Mouse (Mus musculus): ENCODE results near the gene Rnf151.

Rnf151 gene

GRCm38 (mm10) chr17:24717943-24718342, at the start of gene Rnf151, which contains the start of gene Rps2:
Gene Rnf151, minus strand, starts transcription at chr17:24718063.
Gene Rps2, plus strand, starts transcription at chr17:24718116.
- no peak for DNase-seq (ENCODE audit: low read depth)

GRCm38 (mm10) chr17:24766266-24766875, 48.5 kb upstream of the Rnf151 start:
- no peak for DNase-seq (ENCODE audit: low read depth)

GRCm38 (mm10) chr17:24765016-24765905, 47.4 kb upstream of the Rnf151 start:
- no peak for DNase-seq (ENCODE audit: low read depth)

GRCm38 (mm10) chr17:24761121-24761520, 43.3 kb upstream of the Rnf151 start:
- DNase-seq (ENCODE audit: low read depth), result no peak

GRCm38 (mm10) chr17:24757394-24757793, 39.5 kb upstream of the Rnf151 start:
- DNase-seq (ENCODE audit: low read depth), result no peak

GRCm38 (mm10) chr17:24752415-24753394, 34.8 kb upstream of the Rnf151 start, which contains the start of gene Hs3st6:
Gene Hs3st6, plus strand, starts transcription at chr17:24752988.
- no peak for DNase-seq (ENCODE audit: low read depth)

GRCm38 (mm10) chr17:24751528-24751927, 33.7 kb upstream of the Rnf151 start:
- no peak for DNase-seq (ENCODE audit: low read depth)

- no peak for DNase-seq (ENCODE audit: low read depth)
These were observed 29.1 kb upstream of the Rnf151 start for GRCm38 (mm10) chr17:24746986-24747385.

- DNase-seq (ENCODE audit: low read depth), result peak; percentile 90
These were observed 27.9 kb upstream of the Rnf151 start for GRCm38 (mm10) chr17:24745526-24746497.

- DNase-seq (ENCODE audit: low read depth), result no peak
These were observed 26.5 kb upstream of the Rnf151 start for GRCm38 (mm10) chr17:24744381-24744780.

- no peak for DNase-seq (ENCODE audit: low read depth)
These were observed 26.0 kb upstream of the Rnf151 start for GRCm38 (mm10) chr17:24743896-24744295.

GRCm38 (mm10) chr17:24742307-24742706, 24.4 kb upstream of the Rnf151 start:
- DNase-seq (ENCODE audit: low read depth), result no peak

GRCm38 (mm10) chr17:24739926-24740325, 22.1 kb upstream of the Rnf151 start:
- DNase-seq (ENCODE audit: low read depth), result no peak

GRCm38 (mm10) chr17:24738238-24738637, 20.4 kb upstream of the Rnf151 start:
- no peak for DNase-seq (ENCODE audit: low read depth)

- no peak for DNase-seq (ENCODE audit: low read depth)
These were observed 19.4 kb upstream of the Rnf151 start for GRCm38 (mm10) chr17:24737135-24737810.

GRCm38 (mm10) chr17:24736330-24737051, 18.6 kb upstream of the Rnf151 start, which contains the start of gene Msrb1:
Gene Msrb1, plus strand, starts transcription at chr17:24736642.
- DNase-seq (ENCODE audit: low read depth), result peak; percentile 99

GRCm38 (mm10) chr17:24735446-24735845, 17.6 kb upstream of the Rnf151 start:
- DNase-seq (ENCODE audit: low read depth), result no peak

GRCm38 (mm10) chr17:24734513-24734912, 16.6 kb upstream of the Rnf151 start:
- DNase-seq (ENCODE audit: low read depth), result no peak

GRCm38 (mm10) chr17:24733434-24734050, 15.7 kb upstream of the Rnf151 start:
- DNase-seq (ENCODE audit: low read depth), result no peak
